Mouse (Mus musculus) layer of hippocampus, postnatal 36 days (tissue): Measurements from ENCODE around the gene Ifne. TPM values are rescaled to one million over a fixed set of nuclear protein-coding genes. Genes with fewer than 3 reads are reported as not detected.
"Not testable (repeated sequence)": the region's sequence is repeated elsewhere in the genome, so short reads cannot be mapped to it uniquely, and the experiment has no call there.

Experiments used
- DNase-seq, 2 experiments: peaks; one replicate each; pipeline ENCODE4 v3.0.0; 2022
- microRNA-seq, 2 experiments: library from miRNA; unstranded; fragments of <30 nt; microRNA quantifications; one replicate each; pipeline ENCODE4 v1.2.0; 2021
- total RNA-seq, 2 experiments: library from RNA; stranded (reverse); gene quantifications; 2 replicates each; pipeline ENCODE4 v1.2.3; 2021

Gene Ifne
- total RNA-seq, 2 experiments from 2014 or later: not detected

DNA sequence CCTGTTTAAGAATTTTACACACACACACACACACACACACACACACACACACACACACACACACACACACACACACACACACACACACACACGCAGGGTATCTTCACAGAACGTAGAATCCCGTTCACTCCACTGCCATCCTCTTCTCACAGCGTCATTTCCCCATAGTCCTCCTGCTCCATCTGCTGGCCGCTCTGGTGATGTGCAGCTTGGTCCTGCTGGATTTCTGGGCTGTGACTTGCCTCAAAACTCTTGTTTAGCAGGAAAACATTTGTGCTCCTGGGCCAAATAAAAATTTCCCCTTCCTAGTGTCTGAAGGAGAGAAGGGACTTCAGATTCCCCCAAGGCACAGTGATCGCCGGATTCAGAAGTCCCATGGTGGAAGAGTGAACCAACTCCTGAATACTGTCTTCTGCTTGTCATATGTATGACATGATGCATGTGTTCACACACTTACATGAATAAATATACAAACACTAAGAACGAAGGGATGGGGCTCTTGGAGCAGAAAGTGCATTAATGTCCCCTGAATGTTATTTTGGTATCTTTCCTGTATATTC lies 12.6 kb downstream of the Ifne start:
- peak; percentile 66 to 73 for DNase-seq

DNA sequence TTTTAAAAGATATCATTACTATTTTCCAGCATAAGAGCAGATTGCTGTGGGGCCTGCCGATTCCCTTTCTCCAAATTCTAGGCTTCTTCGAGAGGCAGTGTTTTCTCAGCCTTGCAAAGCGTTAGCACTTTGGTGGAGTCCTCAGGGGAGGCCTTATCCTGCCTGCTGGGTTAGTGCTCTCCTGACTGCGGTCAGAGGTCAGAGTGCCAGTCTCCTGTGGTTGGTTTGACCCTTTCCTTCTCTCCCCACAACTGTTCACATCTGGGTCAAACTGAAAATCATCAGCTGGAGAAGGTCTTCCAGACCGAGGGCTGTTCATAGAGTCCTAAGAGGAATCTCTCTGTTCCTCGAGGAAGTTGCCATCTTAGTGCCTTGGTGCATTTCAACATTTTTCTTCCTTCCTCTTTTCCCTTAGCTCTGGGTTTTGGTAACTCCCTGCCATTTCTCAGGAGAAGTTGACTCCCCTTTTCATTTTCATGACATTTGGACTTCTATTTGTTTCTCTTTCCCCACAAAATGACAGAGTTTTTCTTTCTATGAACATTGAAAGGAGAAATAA lies 14.9 kb downstream of the Ifne start:
- no peak for DNase-seq

GRCm38 (mm10) chr4:88864599-88864998 lies 15.4 kb downstream of the Ifne start:
- DNase-seq: no peak

GRCm38 (mm10) chr4:88863309-88863708 lies 16.7 kb downstream of the Ifne start:
- DNase-seq: no peak

- DNase-seq: no peak
Observed at GRCm38 (mm10) chr4:88859214-88859613, 20.8 kb downstream of the Ifne start.

GRCm38 (mm10) chr4:88851026-88851763 lies 28.8 kb downstream of the Ifne start:
- no peak for DNase-seq

DNA sequence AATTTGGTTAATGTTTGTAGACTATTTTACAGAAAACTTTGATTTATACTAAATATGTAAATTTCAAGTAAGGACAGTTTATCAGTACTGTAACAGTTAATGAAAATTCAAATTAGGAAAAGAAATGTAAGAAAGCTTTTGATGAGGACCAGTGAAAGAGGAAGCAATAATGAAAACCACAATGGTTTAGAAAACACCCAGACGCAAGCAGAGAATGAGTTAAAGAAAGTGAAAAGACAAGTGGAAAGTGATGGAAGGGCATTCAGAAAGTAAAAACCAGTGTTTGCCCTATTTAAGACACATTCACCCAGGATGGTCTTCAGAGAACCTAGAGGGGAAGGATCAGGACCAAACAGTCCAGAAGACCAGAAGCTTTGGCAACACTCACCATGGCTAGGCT lies 30.3 kb downstream of the Ifne start, which contains the start of gene Ifna1:
Ifna1 (plus strand) TSS at position 390 of the 400 bp plus-strand sequence.
- no peak for DNase-seq

- no peak for DNase-seq
Observed at GRCm38 (mm10) chr4:88845334-88845733, 34.7 kb downstream of the Ifne start.

DNA sequence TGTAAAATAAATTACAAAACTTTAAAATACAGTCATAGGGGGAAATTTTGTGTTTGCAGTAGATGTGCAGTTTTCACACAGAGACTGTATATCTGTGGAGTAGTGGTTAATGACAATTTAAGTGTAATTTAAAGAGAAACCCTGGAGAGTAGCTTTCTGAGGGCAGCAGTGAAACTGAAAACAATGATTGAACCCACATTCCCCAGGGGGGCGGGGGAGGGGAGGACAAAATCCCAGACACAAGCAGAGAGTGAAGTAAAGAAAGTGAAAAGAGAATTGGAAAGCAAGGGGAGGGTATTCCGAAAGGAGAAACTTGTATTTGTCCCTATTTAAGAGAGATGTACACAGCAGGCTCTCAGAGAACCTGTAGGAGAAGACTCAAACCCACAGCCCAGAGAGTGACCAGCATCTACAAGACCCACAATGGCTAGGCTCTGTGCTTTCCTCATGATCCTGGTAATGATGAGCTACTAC lies 38.5 kb downstream of the Ifne start, which contains the start of gene Ifna4:
Ifna4 (plus strand) TSS at position 424 of the 474 bp plus-strand sequence.
- DNase-seq: no peak

DNA sequence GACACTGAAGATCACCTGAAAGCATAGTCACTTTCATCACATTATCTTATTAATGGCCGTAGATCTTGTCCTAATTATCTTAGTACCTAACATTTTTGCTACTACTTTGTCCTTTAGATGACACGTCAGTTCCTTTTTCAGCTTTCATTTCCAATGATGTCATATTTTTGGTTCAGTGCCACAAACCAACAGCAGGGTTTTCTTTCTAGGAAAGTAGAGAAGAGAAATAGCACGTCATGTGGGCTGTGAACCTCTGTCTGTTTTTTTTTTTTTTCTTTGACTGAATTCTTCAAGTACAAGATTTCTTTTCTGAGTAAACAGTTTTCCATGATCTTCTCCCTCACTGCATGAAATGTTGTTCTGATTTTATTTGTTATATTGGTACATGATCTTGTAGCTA lies 39.9 kb downstream of the Ifne start:
- no peak for DNase-seq

GRCm38 (mm10) chr4:88838828-88839227 lies 41.2 kb downstream of the Ifne start:
- DNase-seq: no peak

DNA sequence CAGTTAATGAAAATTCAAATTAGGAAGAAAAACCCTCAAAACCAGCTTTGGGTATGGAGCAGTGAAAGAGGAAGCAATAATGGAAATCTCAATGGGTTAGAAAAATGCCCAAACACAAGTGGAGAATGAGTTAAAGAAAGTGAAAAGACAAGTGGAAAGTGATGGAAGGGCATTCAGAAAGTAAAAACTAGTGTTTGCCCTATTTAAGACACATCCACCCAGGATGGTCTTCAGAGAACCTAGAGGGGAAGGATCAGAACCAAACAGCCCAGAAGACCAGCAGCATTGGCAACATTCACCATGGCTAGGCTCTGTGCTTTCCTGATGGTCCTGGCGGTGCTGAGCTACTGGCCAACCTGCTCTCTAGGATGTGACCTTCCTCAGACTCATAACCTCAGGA lies 44.8 kb downstream of the Ifne start, which contains the start of gene Ifna5:
Ifna5 (plus strand) TSS at position 301 of the 400 bp plus-strand sequence.
- DNase-seq: not testable (repeated sequence)

- DNase-seq: no peak
Observed at GRCm38 (mm10) chr4:88830523-88830922, 49.5 kb downstream of the Ifne start.

Small RNAs within 50 kb of the gene (microRNA-seq; reads per million reads assigned to microRNA genes)
- 89.9 to 468 reads per million in 2 experiments for gene Mir31

Other genes with a start within 250 kb of the Ifne start
- not detected for gene C87499, start 245.8 kb downstream of the Ifne start, total RNA-seq
- not detected for gene Ifna13, start 235.7 kb downstream of the Ifne start, total RNA-seq
- not detected for gene Ifna16, start 203.3 kb downstream of the Ifne start, total RNA-seq
- gene Ifna2, start 196.3 kb downstream of the Ifne start, total RNA-seq: not detected
- gene Ifnab, start 188.8 kb downstream of the Ifne start, total RNA-seq: not detected
- 1 to 10 TPM in 1 of 2 experiments, under 1 TPM in 1; 0.90 to 1.5 TPM for gene Gm26566, start 158.4 kb downstream of the Ifne start, total RNA-seq
- gene Klhl9, start 157.7 kb downstream of the Ifne start, total RNA-seq: 100 to 1,000 TPM; 105 to 112 TPM
- not detected for gene Gm13271, start 125.3 kb downstream of the Ifne start, total RNA-seq
- gene Gm13283, start 120.1 kb downstream of the Ifne start, total RNA-seq: not detected
- not detected for gene Gm13290, start 106.4 kb downstream of the Ifne start, total RNA-seq
- gene Gm13289, start 103.3 kb downstream of the Ifne start, total RNA-seq: not detected
- gene Gm13272, start 100.4 kb downstream of the Ifne start, total RNA-seq: not detected
- not detected for gene Ifnz, start 98.1 kb downstream of the Ifne start, total RNA-seq
- not detected for gene Gm13276, start 94.5 kb downstream of the Ifne start, total RNA-seq
- gene Gm13277, start 91.6 kb downstream of the Ifne start, total RNA-seq: not detected
- not detected for gene Gm13278, start 88.7 kb downstream of the Ifne start, total RNA-seq
- gene Gm13275, start 85.7 kb downstream of the Ifne start, total RNA-seq: not detected
- gene Gm13279, start 82.8 kb downstream of the Ifne start, total RNA-seq: not detected
- gene Gm13285, start 80.5 kb downstream of the Ifne start, total RNA-seq: not detected
- not detected for gene Gm13287, start 76.9 kb downstream of the Ifne start, total RNA-seq
- not detected for gene Gm13288, start 74.7 kb downstream of the Ifne start, total RNA-seq
- not detected for gene Ifna7, start 64.0 kb downstream of the Ifne start, total RNA-seq
- gene Ifna11, start 60.2 kb downstream of the Ifne start, total RNA-seq: not detected
- gene Ifna6, start 52.8 kb downstream of the Ifne start, total RNA-seq: not detected
- not detected for gene Ifna5, start 44.7 kb downstream of the Ifne start, total RNA-seq
- gene Ifna4, start 38.3 kb downstream of the Ifne start, total RNA-seq: not detected
- not detected for gene Ifna1, start 30.1 kb downstream of the Ifne start, total RNA-seq